Mouse (Mus musculus): ENCODE data around the gene Raf1.

- TF ChIP-seq CTCF (IDR thresholded peaks at IDR 0.05; ENCODE audit: low read depth, low read length), result no peak
- TF ChIP-seq GATA1 (IDR thresholded peaks at IDR 0.05; ENCODE audit: borderline replicate concordance, low read length), result no peak
- TF ChIP-seq TAL1 (conservative IDR thresholded peaks at IDR 0.05; ENCODE audit: low read depth, low read length), result no peak
- no peak for TF ChIP-seq GATA2 (IDR thresholded peaks at IDR 0.05; ENCODE audit: borderline replicate concordance, low read depth, low read length)
Measured at GRCm38 (mm10) chr6:115643315-115643714, 33.1 kb downstream of the Raf1 start.
